Mouse (Mus musculus) lung, adult 2 months (tissue): ENCODE data around the gene Cntf.

Source experiments
- CTCF ChIP-seq: fragments of 200-500 bp; IDR thresholded peaks from 2 replicates; pipeline ENCODE4 v1.5.1; 2011; ENCODE audit warnings: mild to moderate bottlenecking, low read length, control low read depth; ENCODE audit not compliant: insufficient read depth
- POLR2A ChIP-seq: fragments of 200-500 bp; IDR thresholded peaks from 2 replicates; pipeline ENCODE4 v1.6.1; 2011; ENCODE audit warnings: low read depth, mild to moderate bottlenecking, control low read depth, low read length, borderline replicate concordance; ENCODE audit errors: extremely low read depth

DNA sequence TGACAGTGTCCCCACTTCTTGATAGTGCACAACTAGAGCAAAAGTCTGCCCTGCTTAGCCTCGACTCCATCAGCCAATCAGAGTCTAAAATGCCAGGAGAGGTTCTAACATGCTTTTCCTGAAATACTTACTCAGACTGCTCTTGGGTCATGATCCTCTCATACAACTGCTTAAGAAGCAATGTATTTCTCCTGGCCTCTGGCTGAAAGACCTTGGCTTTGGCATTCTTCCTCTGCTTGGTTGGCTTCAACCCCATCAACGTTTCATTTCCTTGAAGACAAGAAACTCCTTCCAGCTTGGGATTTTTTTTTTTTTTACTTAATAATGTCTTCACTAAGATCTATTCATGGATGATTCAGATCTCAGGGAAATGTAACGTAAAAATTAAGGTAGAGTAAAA is 9.1 kb downstream of the Cntf start:
- TF ChIP-seq CTCF = no peak
- no peak for TF ChIP-seq POLR2A
